Mouse (Mus musculus): ENCODE measurements at regions not wholly inside any gene's neighbourhood (a gene's known extent, or its start where the extent isn't known, plus 50 kb on each side); places are given as distances from the start of the nearest gene placed in this dataset.
A peak's percentile ranks its signal among the peaks of the same experiment; 100 is the strongest.

GRCm38 (mm10) chr13:48397761-48398160, 115.5 kb downstream of the Zfp169 start:
- no peaks in the 10 kb centered on the region for H3K36me3 ChIP-seq (ENCODE audit: control insufficient read depth, insufficient read depth, low read length)
- H3K4me1 ChIP-seq (ENCODE audit: control insufficient read depth, insufficient read depth, low read length), result no peaks in the 10 kb centered on the region
- no peak overlapping the region for H3K27ac ChIP-seq (replicated peaks; ENCODE audit: low read depth, low read length)
- no peak for ATAC-seq (ENCODE audit: low FRiP score, low read depth)
- no peak for TF ChIP-seq POLR2A (IDR thresholded peaks at IDR 0.05; ENCODE audit: borderline replicate concordance, extremely low read depth, insufficient read depth, insufficient read length)
- no peak overlapping the region for H3K4me3 ChIP-seq (replicated peaks; ENCODE audit: low read length)
- no peaks in the 10 kb centered on the region for H3K27me3 ChIP-seq (ENCODE audit: control insufficient read depth, insufficient read depth, low read length)
- no peaks in the 10 kb centered on the region for H3K9me3 ChIP-seq (ENCODE audit: control insufficient read depth, low read length)
- WGBS, result 0% methylated on average over 1 of the region's 1 CpGs
- peak; percentile 63 for DNase-seq (ENCODE audit: low spot score)
- H3K4me2 ChIP-seq (replicated peaks; ENCODE audit: low read depth, low read length, severe bottlenecking), result no peak overlapping the region
- no peak overlapping the region for H3K9ac ChIP-seq (ENCODE audit: low read depth, low read length, severe bottlenecking)

GRCm38 (mm10) chr13:48398617-48399016, 114.6 kb downstream of the Zfp169 start:
- no peaks in the 10 kb centered on the region for H3K36me3 ChIP-seq (ENCODE audit: control insufficient read depth, insufficient read depth, low read length)
- no peak overlapping the region for H3K27ac ChIP-seq (replicated peaks; ENCODE audit: low read depth, low read length)
- no peak for DNase-seq (ENCODE audit: low spot score)
- no peaks in the 10 kb centered on the region for H3K27me3 ChIP-seq (ENCODE audit: control insufficient read depth, insufficient read depth, low read length)
- TF ChIP-seq POLR2A (IDR thresholded peaks at IDR 0.05; ENCODE audit: borderline replicate concordance, extremely low read depth, insufficient read depth, insufficient read length), result no peak
- no peak overlapping the region for H3K9ac ChIP-seq (ENCODE audit: low read depth, low read length, severe bottlenecking)
- no peaks in the 10 kb centered on the region for H3K4me1 ChIP-seq (ENCODE audit: control insufficient read depth, insufficient read depth, low read length)
- no peak overlapping the region for H3K4me3 ChIP-seq (replicated peaks; ENCODE audit: low read length)
- H3K9me3 ChIP-seq (ENCODE audit: control insufficient read depth, low read length), result no peaks in the 10 kb centered on the region
- 87% methylated on average over 3 of the region's 3 CpGs for WGBS
- no peak overlapping the region for H3K4me2 ChIP-seq (replicated peaks; ENCODE audit: low read depth, low read length, severe bottlenecking)
- ATAC-seq (ENCODE audit: low FRiP score, low read depth), result no peak

- no peak overlapping the region for H3K4me2 ChIP-seq (replicated peaks; ENCODE audit: low read depth, low read length, severe bottlenecking)
- no peaks in the 10 kb centered on the region for H3K36me3 ChIP-seq (ENCODE audit: control insufficient read depth, insufficient read depth, low read length)
- TF ChIP-seq POLR2A (IDR thresholded peaks at IDR 0.05; ENCODE audit: borderline replicate concordance, extremely low read depth, insufficient read depth, insufficient read length), result no peak
- H3K27me3 ChIP-seq (ENCODE audit: control insufficient read depth, insufficient read depth, low read length), result no peaks in the 10 kb centered on the region
- WGBS, result 18% methylated on average over 5 of the region's 5 CpGs
- no peak overlapping the region for H3K9ac ChIP-seq (ENCODE audit: low read depth, low read length, severe bottlenecking)
- H3K27ac ChIP-seq (replicated peaks; ENCODE audit: low read depth, low read length), result no peak overlapping the region
- H3K4me1 ChIP-seq (ENCODE audit: control insufficient read depth, insufficient read depth, low read length), result no peaks in the 10 kb centered on the region
- no peak for ATAC-seq (ENCODE audit: low FRiP score, low read depth)
- DNase-seq (ENCODE audit: low spot score), result no peak
- H3K4me3 ChIP-seq (replicated peaks; ENCODE audit: low read length), result no peak overlapping the region
- no peaks in the 10 kb centered on the region for H3K9me3 ChIP-seq (ENCODE audit: control insufficient read depth, low read length)
Measured at GRCm38 (mm10) chr13:48402316-48402715, 110.9 kb downstream of the Zfp169 start.

- no peak overlapping the region for H3K9ac ChIP-seq (ENCODE audit: low read depth, low read length, severe bottlenecking)
- no peak for ATAC-seq (ENCODE audit: low FRiP score, low read depth)
- no peak for DNase-seq (ENCODE audit: low spot score)
- WGBS, result 73% methylated on average over 9 of the region's 9 CpGs
- TF ChIP-seq POLR2A (IDR thresholded peaks at IDR 0.05; ENCODE audit: borderline replicate concordance, extremely low read depth, insufficient read depth, insufficient read length), result no peak
- no peaks in the 10 kb centered on the region for H3K27me3 ChIP-seq (ENCODE audit: control insufficient read depth, insufficient read depth, low read length)
- H3K4me2 ChIP-seq (replicated peaks; ENCODE audit: low read depth, low read length, severe bottlenecking), result no peak overlapping the region
- no peak overlapping the region for H3K4me3 ChIP-seq (replicated peaks; ENCODE audit: low read length)
- no peaks in the 10 kb centered on the region for H3K4me1 ChIP-seq (ENCODE audit: control insufficient read depth, insufficient read depth, low read length)
- no peaks in the 10 kb centered on the region for H3K9me3 ChIP-seq (ENCODE audit: control insufficient read depth, low read length)
- no peaks in the 10 kb centered on the region for H3K36me3 ChIP-seq (ENCODE audit: control insufficient read depth, insufficient read depth, low read length)
- no peak overlapping the region for H3K27ac ChIP-seq (replicated peaks; ENCODE audit: low read depth, low read length)
Measured at GRCm38 (mm10) chr13:48422438-48423329, 90.6 kb downstream of the Zfp169 start.

GRCm38 (mm10) chr13:48426816-48427215, 86.4 kb downstream of the Zfp169 start:
- no peak for TF ChIP-seq POLR2A (IDR thresholded peaks at IDR 0.05; ENCODE audit: borderline replicate concordance, extremely low read depth, insufficient read depth, insufficient read length)
- Histone ChIP-seq H3K4me1 (ENCODE audit: control insufficient read depth, insufficient read depth, low read length) (no peaks in the 10 kb centered on the region), H3K4me2 (replicated peaks; ENCODE audit: low read depth, low read length, severe bottlenecking) (no peak overlapping the region), H3K27me3 (ENCODE audit: control insufficient read depth, insufficient read depth, low read length) (no peaks in the 10 kb centered on the region), H3K9me3 (ENCODE audit: control insufficient read depth, low read length) (no peaks in the 10 kb centered on the region), H3K9ac (ENCODE audit: low read depth, low read length, severe bottlenecking) (no peak overlapping the region), H3K4me3 (replicated peaks; ENCODE audit: low read length) (no peak overlapping the region), H3K36me3 (ENCODE audit: control insufficient read depth, insufficient read depth, low read length) (no peaks in the 10 kb centered on the region), H3K27ac (replicated peaks; ENCODE audit: low read depth, low read length) (no peak overlapping the region)
- DNase-seq (ENCODE audit: low spot score) (no peak), ATAC-seq (ENCODE audit: low FRiP score, low read depth) (no peak)
- 59% methylated on average over 5 of the region's 5 CpGs for WGBS
